Mouse (Mus musculus) hindbrain, embryonic 15.5 days (tissue): ENCODE measurements at regions not wholly inside any gene's neighbourhood (a gene's known extent, or its start where the extent isn't known, plus 50 kb on each side); places are given as distances from the start of the nearest gene placed in this dataset. TPM values are rescaled to one million over a fixed set of nuclear protein-coding genes. Genes with fewer than 3 reads are reported as not detected.

Experiments used
- microRNA-seq: library from miRNA; unstranded; fragments of <30 nt; microRNA quantifications from one replicate; pipeline ENCODE4, GENCODE M21; 2016

Small RNAs in the stretch of these regions (microRNA-seq; reads per million reads assigned to microRNA genes)
- not detected for gene Gm25978
